Mouse (Mus musculus): ENCODE data around the gene Ppp2r5b.
A peak's percentile ranks its signal among the peaks of the same experiment; 100 is the strongest.

GRCm38 (mm10) chr19:6262839-6263433, 27.3 kb upstream of the Ppp2r5b start:
- TF ChIP-seq CTCF (IDR thresholded peaks at IDR 0.05; ENCODE audit: low read depth, low read length) = no peak
- TF ChIP-seq POLR2A (IDR thresholded peaks at IDR 0.05; ENCODE audit: extremely low read depth, insufficient read depth, low read length) = peak; percentile 94
